In genomic region chr1:166102920-166103608, GRCm38 (mm10) we compare ENCODE assay signal across 9 mouse cellular contexts. TPM values are rescaled to one million over a fixed set of nuclear protein-coding genes. Genes with fewer than 3 reads are reported as not detected.
DNase-seq lines count a peak whose midpoint lies in the region; ATAC-seq and TF ChIP-seq lines count a peak whose summit lies in the region.
"Had no signal": no experiment of that assay in that cellular context is flagged by ENCODE, and none has a peak within 500 bp of the region (broad histone marks: within the 10 kb centered on the region; RNA-seq: fewer than 3 reads in every experiment).

No protein-coding gene starts in this region.

- 0 out of 2 replicates have a peak, but pooled peaks have one; percentile 9 for TF ChIP-seq POLR2A in testis, adult 2 months (IDR thresholded peaks at IDR 0.05; ENCODE audit: control insufficient read depth, low read depth, low read length)

- H3K36me3 ChIP-seq in testis, adult 2 months (ENCODE audit: control insufficient read depth, insufficient read depth, low read length), result no peaks in the 10 kb centered on the region
- H3K36me3 ChIP-seq in hindbrain, embryonic 14.5 days (replicated peaks; ENCODE audit: control insufficient read depth, insufficient read depth), result no peaks in the 10 kb centered on the region

- H3K27me3 ChIP-seq in testis, adult 2 months (ENCODE audit: control insufficient read depth, insufficient read depth, low read length), result no peaks in the 10 kb centered on the region
- no peaks in the 10 kb centered on the region for H3K27me3 ChIP-seq in hindbrain, embryonic 14.5 days (ENCODE audit: control insufficient read depth, insufficient read depth, low read length)

- H3K4me2 ChIP-seq in hindbrain, embryonic 14.5 days (replicated peaks), result no peak overlapping the region

- no peak overlapping the region for H3K27ac ChIP-seq in testis, adult 2 months (ENCODE audit: control insufficient read depth, insufficient read depth, low read depth, low read length)
- H3K27ac ChIP-seq in hindbrain, embryonic 14.5 days, result no peak overlapping the region

- no peak overlapping the region for H3K9ac ChIP-seq in hindbrain, embryonic 14.5 days

- peaks cover 9% of the 10 kb centered on the region for H3K4me1 ChIP-seq in testis, adult 2 months (ENCODE audit: control insufficient read depth, insufficient read depth, low read length)
- H3K4me1 ChIP-seq in hindbrain, embryonic 14.5 days (replicated peaks; ENCODE audit: control insufficient read depth, insufficient read depth, low read length), result no peaks in the 10 kb centered on the region

- H3K4me3 ChIP-seq in testis, adult 2 months (ENCODE audit: control insufficient read depth, low read depth, low read length), result no peak overlapping the region
- H3K4me3 ChIP-seq in hindbrain, embryonic 14.5 days (replicated peaks; ENCODE audit: low read length), result no peak overlapping the region

- no peaks in the 10 kb centered on the region for H3K9me3 ChIP-seq in hindbrain, embryonic 14.5 days (ENCODE audit: control insufficient read depth, low read length)

- TF ChIP-seq CTCF in testis, adult 2 months (IDR thresholded peaks at IDR 0.05; ENCODE audit: control insufficient read depth, insufficient read depth, insufficient replicate concordance, low read depth, low read length), result peak; percentile 57

- 55% methylated on average over 11 of the region's 11 CpGs for WGBS in hindbrain, embryonic 14.5 days

- DNase-seq in cerebellum, postnatal 14 days, result peak; percentile 13 to 38
- no peak for DNase-seq in cerebellum, adult 11 months
- DNase-seq in testis, postnatal 14 days (ENCODE audit: low spot score), result no peak
- DNase-seq in hindbrain, embryonic 14.5 days (ENCODE audit: low spot score), result peak; percentile 39
- DNase-seq in left cerebral cortex, postnatal 10 days (ENCODE audit: extremely low spot score in 1 of 2, low spot score in 2 of 2), result no peak
- no peak for DNase-seq in right cerebral cortex, postnatal 10 days (ENCODE audit: low spot score in 2 of 2)

- intact Hi-C loops in left cerebral cortex, postnatal 10 days (cut with DNase I), result no loop called here

- ATAC-seq in hindbrain, embryonic 14.5 days (ENCODE audit: low FRiP score), result no peak
- peak; percentile 38; the same call in 1 of the 2 replicates for ATAC-seq in monocyte, adult 5-6 weeks (replicated peaks; ENCODE audit: insufficient number of reproducible peaks, low FRiP score, low TSS enrichment, poor library complexity, severe bottlenecking)

RNA-seq across cellular contexts. Expression of gene Dusp27, which starts 24.7 kb away (rescaled TPM):
- polyA plus RNA-seq in testis, adult 2 months (2012; rRNA removed), result 0.08 and 0.10 TPM in 2 replicates
- 1.1 TPM in 2 replicates for polyA plus RNA-seq in hindbrain, embryonic 14.5 days (2014; fragmentation: Nextera tagmentation; extraction: Ambion mirVana)
- total RNA-seq in monocyte, adult 5-6 weeks (2017), result 0.49 TPM in 1 of 3 replicates, not detected in the others
- under 1 TPM; 0.45 to 0.54 TPM for total RNA-seq in left cerebral cortex, postnatal 10 days (2021)
- total RNA-seq: hematopoietic stem cell, adult 5-6 weeks had no signal

RNA-seq across cellular contexts. Expression of gene Gpa33, which starts 27.0 kb away (rescaled TPM):
- polyA plus RNA-seq in testis, adult 2 months (2012; rRNA removed), result 0.16 and 0.37 TPM in 2 replicates
- not detected in 2 replicates for polyA plus RNA-seq in hindbrain, embryonic 14.5 days (2014; fragmentation: Nextera tagmentation; extraction: Ambion mirVana)
- not detected in 3 replicates for total RNA-seq in monocyte, adult 5-6 weeks (2017)
- total RNA-seq in left cerebral cortex, postnatal 10 days (2021), result not detected
- total RNA-seq: hematopoietic stem cell, adult 5-6 weeks had no signal

Comparison
In these comparisons a context has a peak if more than half of its experiments do, and no peak if none do; other contexts are left out.
1. DNase-seq: peak in cerebellum, postnatal 14 days (2 of 2) and hindbrain, embryonic 14.5 days (single experiment); none in cerebellum, adult 11 months (single experiment), testis, postnatal 14 days (single experiment), left cerebral cortex, postnatal 10 days (0 of 2) and right cerebral cortex, postnatal 10 days (0 of 2).